Mouse (Mus musculus): ENCODE data around the gene Sumo1. TPM values are rescaled to one million over a fixed set of nuclear protein-coding genes. Genes with fewer than 3 reads are reported as not detected.

Gene Sumo1
- polyA plus RNA-seq, 1 experiment from 2014 or later, result 354 TPM

DNA sequence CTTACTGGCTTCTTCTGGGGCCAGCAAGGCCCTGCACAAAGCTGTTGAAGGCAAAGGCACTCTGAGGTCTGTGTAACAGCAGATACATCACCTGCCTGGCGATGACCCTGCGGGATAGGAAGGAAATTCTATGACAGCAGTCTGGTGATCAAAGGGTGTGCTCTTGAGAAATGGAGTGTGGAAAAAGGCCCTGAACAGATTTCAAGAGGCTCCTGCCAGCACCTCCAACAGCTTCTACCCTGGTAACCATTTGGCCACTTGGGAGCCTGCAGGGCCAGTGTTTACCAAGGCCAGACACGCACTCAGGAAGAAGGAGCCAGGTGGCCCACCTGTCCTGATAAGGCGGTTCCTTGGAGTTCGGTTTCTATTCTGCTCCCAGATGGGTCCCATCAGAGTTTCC, 91.3 kb downstream of the Sumo1 start:
- Histone ChIP-seq H3K9me3 (ENCODE audit: control insufficient read depth, low read length) (no peaks in the 10 kb centered on the region), H3K36me3 (ENCODE audit: control insufficient read depth, insufficient read depth, low read length) (no peaks in the 10 kb centered on the region), H3K4me2 (ENCODE audit: low read depth, low read length) (no peak overlapping the region), H3K27ac (replicated peaks; ENCODE audit: low read depth, low read length) (no peak overlapping the region), H3K4me1 (ENCODE audit: control insufficient read depth, insufficient read depth, low read length) (peaks cover 11% of the 10 kb centered on the region; the same call in 1 of the 2 replicates), H3K4me3 (ENCODE audit: low read depth, low read length) (no peak overlapping the region), H3K9ac (ENCODE audit: low read depth, low read length) (no peak overlapping the region), H3K27me3 (replicated peaks; ENCODE audit: control insufficient read depth, insufficient read depth, low read length) (no peaks in the 10 kb centered on the region)
- 72% methylated on average over 5 of the region's 5 CpGs for WGBS
- DNase-seq (ENCODE audit: low spot score) (no peak), ATAC-seq (ENCODE audit: low read depth) (no peak)

DNA sequence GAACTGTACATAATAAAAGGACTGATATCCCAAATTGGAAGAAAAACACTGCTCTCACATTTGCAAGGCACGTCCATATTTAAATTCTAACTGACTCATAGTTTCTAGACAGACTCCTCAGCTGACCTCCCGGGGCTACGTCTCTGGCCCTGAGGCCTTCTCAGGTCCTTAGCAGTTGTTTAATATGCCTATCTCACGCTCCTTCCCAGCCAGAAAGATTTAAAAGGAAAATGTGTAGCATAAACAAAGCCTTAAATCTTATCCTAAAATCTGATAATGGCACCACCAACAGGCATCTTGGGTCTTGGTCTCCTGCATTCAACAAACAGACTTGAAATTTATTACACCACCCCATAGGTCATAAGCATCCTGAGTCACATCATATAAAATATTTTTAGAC, 91.9 kb downstream of the Sumo1 start:
- peaks cover 13% of the 10 kb centered on the region; the same call in 1 of the 2 replicates for H3K4me1 ChIP-seq (ENCODE audit: control insufficient read depth, insufficient read depth, low read length)
- no peak overlapping the region for H3K9ac ChIP-seq (ENCODE audit: low read depth, low read length)
- no peak for DNase-seq (ENCODE audit: low spot score)
- no peak for ATAC-seq (ENCODE audit: low read depth)
- no peaks in the 10 kb centered on the region for H3K36me3 ChIP-seq (ENCODE audit: control insufficient read depth, insufficient read depth, low read length)
- H3K4me3 ChIP-seq (ENCODE audit: low read depth, low read length), result no peak overlapping the region
- no peaks in the 10 kb centered on the region for H3K9me3 ChIP-seq (ENCODE audit: control insufficient read depth, low read length)
- H3K4me2 ChIP-seq (ENCODE audit: low read depth, low read length), result no peak overlapping the region
- H3K27ac ChIP-seq (replicated peaks; ENCODE audit: low read depth, low read length), result no peak overlapping the region
- WGBS, result 65% methylated on average over 4 of the region's 4 CpGs
- H3K27me3 ChIP-seq (replicated peaks; ENCODE audit: control insufficient read depth, insufficient read depth, low read length), result no peaks in the 10 kb centered on the region

GRCm38 (mm10) chr1:59574262-59575187, 96.1 kb downstream of the Sumo1 start:
- ATAC-seq (ENCODE audit: low read depth), result peak; percentile 81
- peak; percentile 66 for DNase-seq (ENCODE audit: low spot score)
- WGBS, result 31% methylated on average over 21 of the region's 21 CpGs
- no peaks in the 10 kb centered on the region for H3K27me3 ChIP-seq (replicated peaks; ENCODE audit: control insufficient read depth, insufficient read depth, low read length)
- peak overlapping the region; percentile 44; the same call in 1 of the 2 replicates for H3K27ac ChIP-seq (replicated peaks; ENCODE audit: low read depth, low read length)
- no peaks in the 10 kb centered on the region for H3K9me3 ChIP-seq (ENCODE audit: control insufficient read depth, low read length)
- peaks cover 19% of the 10 kb centered on the region; the same call in 1 of the 2 replicates for H3K4me1 ChIP-seq (ENCODE audit: control insufficient read depth, insufficient read depth, low read length)
- H3K36me3 ChIP-seq (ENCODE audit: control insufficient read depth, insufficient read depth, low read length), result no peaks in the 10 kb centered on the region
- peak overlapping the region; percentile 52 for H3K4me2 ChIP-seq (ENCODE audit: low read depth, low read length)
- H3K9ac ChIP-seq (ENCODE audit: low read depth, low read length), result peak overlapping the region; percentile 39
- peak overlapping the region; percentile 22 for H3K4me3 ChIP-seq (ENCODE audit: low read depth, low read length)

GRCm38 (mm10) chr1:59573843-59574242, 96.8 kb downstream of the Sumo1 start:
- no peak for DNase-seq (ENCODE audit: low spot score)
- peak overlapping the region; percentile 52; the same call in 1 of the 2 replicates for H3K4me2 ChIP-seq (ENCODE audit: low read depth, low read length)
- WGBS, result 70% methylated on average over 3 of the region's 3 CpGs
- H3K4me3 ChIP-seq (ENCODE audit: low read depth, low read length), result no peak overlapping the region
- no peak overlapping the region for H3K27ac ChIP-seq (replicated peaks; ENCODE audit: low read depth, low read length)
- no peak overlapping the region for H3K9ac ChIP-seq (ENCODE audit: low read depth, low read length)
- H3K4me1 ChIP-seq (ENCODE audit: control insufficient read depth, insufficient read depth, low read length), result peaks cover 19% of the 10 kb centered on the region; the same call in 1 of the 2 replicates
- no peaks in the 10 kb centered on the region for H3K9me3 ChIP-seq (ENCODE audit: control insufficient read depth, low read length)
- no peaks in the 10 kb centered on the region for H3K27me3 ChIP-seq (replicated peaks; ENCODE audit: control insufficient read depth, insufficient read depth, low read length)
- ATAC-seq (ENCODE audit: low read depth), result no peak; the same call in 1 of the 2 replicates
- H3K36me3 ChIP-seq (ENCODE audit: control insufficient read depth, insufficient read depth, low read length), result no peaks in the 10 kb centered on the region

DNA sequence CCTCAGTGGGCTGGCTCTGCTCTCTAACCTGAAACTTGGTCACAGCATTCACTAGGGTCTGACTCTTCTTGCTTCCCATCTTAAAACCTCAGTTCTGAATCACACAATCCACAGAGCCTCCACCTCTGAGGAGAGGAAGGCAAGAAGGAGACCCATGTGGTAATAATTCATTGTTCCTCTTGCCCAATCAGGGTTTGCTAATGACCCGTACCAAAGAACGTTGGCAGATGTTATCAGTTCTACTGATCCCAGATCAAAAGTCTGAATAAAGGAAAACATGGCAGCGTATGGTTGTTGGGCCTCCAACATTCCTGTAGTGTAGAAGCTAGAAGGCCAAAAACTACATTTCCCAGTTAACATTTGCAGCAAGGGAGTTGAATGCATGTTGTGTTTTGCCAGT, 99.1 kb downstream of the Sumo1 start:
- no peak overlapping the region for H3K27ac ChIP-seq (replicated peaks; ENCODE audit: low read depth, low read length)
- DNase-seq (ENCODE audit: low spot score) (no peak), ATAC-seq (ENCODE audit: low read depth) (no peak)
- no peak overlapping the region for H3K4me3 ChIP-seq (ENCODE audit: low read depth, low read length)
- H3K4me1 ChIP-seq (ENCODE audit: control insufficient read depth, insufficient read depth, low read length), result peaks cover 25% of the 10 kb centered on the region; the same call in 1 of the 2 replicates
- no peak overlapping the region for H3K4me2 ChIP-seq (ENCODE audit: low read depth, low read length)
- no peak overlapping the region for H3K9ac ChIP-seq (ENCODE audit: low read depth, low read length)
- H3K27me3 ChIP-seq (replicated peaks; ENCODE audit: control insufficient read depth, insufficient read depth, low read length), result no peaks in the 10 kb centered on the region
- no peaks in the 10 kb centered on the region for H3K36me3 ChIP-seq (ENCODE audit: control insufficient read depth, insufficient read depth, low read length)
- H3K9me3 ChIP-seq (ENCODE audit: control insufficient read depth, low read length), result no peaks in the 10 kb centered on the region
- WGBS, result 58% methylated on average over 3 of the region's 3 CpGs

DNA sequence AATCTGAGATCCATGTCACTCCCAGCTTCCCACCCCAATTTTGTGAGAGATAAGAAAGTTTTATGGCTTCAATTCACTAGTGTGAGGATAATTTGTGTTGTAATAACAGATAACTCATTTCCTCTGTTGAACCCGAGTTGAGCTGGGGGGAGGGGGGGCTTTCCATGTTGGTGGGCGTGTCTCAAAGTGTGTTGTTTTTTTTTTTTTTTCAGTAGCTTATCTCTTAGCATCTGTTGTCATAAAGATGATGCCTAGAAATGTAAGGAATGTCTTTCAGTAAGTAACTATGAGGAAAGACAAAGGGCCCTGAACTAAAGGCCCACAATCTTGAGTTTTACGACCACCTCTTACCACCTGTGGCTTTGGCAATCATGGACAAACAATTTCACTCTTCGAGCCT, 99.9 kb downstream of the Sumo1 start:
- no peak for ATAC-seq (ENCODE audit: low read depth)
- no peak overlapping the region for H3K4me3 ChIP-seq (ENCODE audit: low read depth, low read length)
- no peak overlapping the region for H3K27ac ChIP-seq (replicated peaks; ENCODE audit: low read depth, low read length)
- H3K36me3 ChIP-seq (ENCODE audit: control insufficient read depth, insufficient read depth, low read length), result no peaks in the 10 kb centered on the region
- H3K27me3 ChIP-seq (replicated peaks; ENCODE audit: control insufficient read depth, insufficient read depth, low read length), result no peaks in the 10 kb centered on the region
- H3K4me1 ChIP-seq (ENCODE audit: control insufficient read depth, insufficient read depth, low read length), result peaks cover 30% of the 10 kb centered on the region; the same call in 1 of the 2 replicates
- DNase-seq (ENCODE audit: low spot score), result no peak
- H3K4me2 ChIP-seq (ENCODE audit: low read depth, low read length), result no peak overlapping the region
- 72% methylated on average over 4 of the region's 4 CpGs for WGBS
- no peak overlapping the region for H3K9ac ChIP-seq (ENCODE audit: low read depth, low read length)
- H3K9me3 ChIP-seq (ENCODE audit: control insufficient read depth, low read length), result no peaks in the 10 kb centered on the region

- ATAC-seq (ENCODE audit: low read depth), result no peak
- 65% methylated on average over 5 of the region's 5 CpGs for WGBS
- Histone ChIP-seq H3K27me3 (replicated peaks; ENCODE audit: control insufficient read depth, insufficient read depth, low read length) (no peaks in the 10 kb centered on the region), H3K4me2 (ENCODE audit: low read depth, low read length) (no peak overlapping the region), H3K4me3 (ENCODE audit: low read depth, low read length) (no peak overlapping the region), H3K4me1 (ENCODE audit: control insufficient read depth, insufficient read depth, low read length) (0 out of 2 replicates have a peak, but pooled peaks cover 18% of the 10 kb centered on the region), H3K36me3 (ENCODE audit: control insufficient read depth, insufficient read depth, low read length) (no peaks in the 10 kb centered on the region), H3K9ac (ENCODE audit: low read depth, low read length) (no peak overlapping the region), H3K9me3 (ENCODE audit: control insufficient read depth, low read length) (no peaks in the 10 kb centered on the region), H3K27ac (replicated peaks; ENCODE audit: low read depth, low read length) (0 out of 2 replicates have a peak overlapping the region, but pooled peaks have one; percentile 19)
- DNase-seq (ENCODE audit: low spot score), result no peak
Measured at GRCm38 (mm10) chr1:59569301-59569700, 101.3 kb downstream of the Sumo1 start.

DNA sequence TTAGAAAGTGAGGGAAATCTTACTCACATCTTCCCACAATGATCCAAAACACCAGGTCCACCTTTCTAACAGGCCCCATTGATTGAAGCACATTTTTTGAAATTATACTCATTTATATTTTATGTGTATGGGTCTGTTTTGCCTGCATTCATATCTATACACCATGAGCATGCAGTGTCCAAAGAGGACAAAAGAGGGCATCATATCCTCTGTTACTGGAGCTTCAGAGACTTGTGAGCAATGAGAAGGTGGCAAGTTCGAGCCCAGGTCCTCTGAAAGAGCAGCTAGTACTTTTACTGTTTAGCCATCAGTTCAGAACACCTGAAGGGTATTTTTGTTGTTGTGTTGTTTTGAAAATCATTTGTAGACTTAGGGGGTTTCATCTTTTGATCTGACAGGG, 102.4 kb downstream of the Sumo1 start:
- Histone ChIP-seq H3K4me3 (ENCODE audit: low read depth, low read length) (no peak overlapping the region), H3K9me3 (ENCODE audit: control insufficient read depth, low read length) (peaks cover 2% of the 10 kb centered on the region), H3K36me3 (ENCODE audit: control insufficient read depth, insufficient read depth, low read length) (no peaks in the 10 kb centered on the region), H3K27me3 (replicated peaks; ENCODE audit: control insufficient read depth, insufficient read depth, low read length) (no peaks in the 10 kb centered on the region), H3K4me2 (ENCODE audit: low read depth, low read length) (no peak overlapping the region), H3K27ac (replicated peaks; ENCODE audit: low read depth, low read length) (no peak overlapping the region), H3K9ac (ENCODE audit: low read depth, low read length) (no peak overlapping the region), H3K4me1 (ENCODE audit: control insufficient read depth, insufficient read depth, low read length) (0 out of 2 replicates have a peak, but pooled peaks cover 16% of the 10 kb centered on the region)
- DNase-seq (ENCODE audit: low spot score), result no peak
- ATAC-seq (ENCODE audit: low read depth), result no peak
- 87% methylated on average over 1 of the region's 1 CpGs for WGBS
